Mouse (Mus musculus): ENCODE measurements at regions not wholly inside any gene's neighbourhood (a gene's known extent, or its start where the extent isn't known, plus 50 kb on each side); places are given as distances from the start of the nearest gene placed in this dataset.

GRCm38 (mm10) chr2:103848923-103849700 lies 51.7 kb upstream of the Caprin1 start:
- H3K4me3 ChIP-seq, result no peak overlapping the region
- H3K27me3 ChIP-seq (replicated peaks; ENCODE audit: low read depth, poor library complexity, severe bottlenecking), result no peaks in the 10 kb centered on the region
- WGBS, result 75% methylated on average over 9 of the region's 9 CpGs
- no peaks in the 10 kb centered on the region for H3K4me1 ChIP-seq
- H3K27ac ChIP-seq (replicated peaks), result peak overlapping the region; percentile 63; the same call in 1 of the 2 replicates
- no peaks in the 10 kb centered on the region for H3K9me3 ChIP-seq
- no peaks in the 10 kb centered on the region for H3K36me3 ChIP-seq (replicated peaks)
- DNase-seq (ENCODE audit: low spot score), result peak; percentile 58

- no peak overlapping the region for H3K27ac ChIP-seq (replicated peaks)
- no peaks in the 10 kb centered on the region for H3K36me3 ChIP-seq (replicated peaks)
- no peak for DNase-seq (ENCODE audit: low spot score)
- H3K27me3 ChIP-seq (replicated peaks; ENCODE audit: low read depth, poor library complexity, severe bottlenecking), result no peaks in the 10 kb centered on the region
- H3K9me3 ChIP-seq, result no peaks in the 10 kb centered on the region
- H3K4me3 ChIP-seq, result no peak overlapping the region
- H3K4me1 ChIP-seq, result no peaks in the 10 kb centered on the region
- WGBS, result 87% methylated on average over 9 of the region's 9 CpGs
These were observed 52.5 kb upstream of the Caprin1 start for GRCm38 (mm10) chr2:103849766-103850530.

- no peaks in the 10 kb centered on the region for H3K9me3 ChIP-seq
- H3K4me3 ChIP-seq, result no peak overlapping the region
- H3K27me3 ChIP-seq (replicated peaks; ENCODE audit: low read depth, poor library complexity, severe bottlenecking), result no peaks in the 10 kb centered on the region
- no peak overlapping the region for H3K27ac ChIP-seq (replicated peaks)
- no peaks in the 10 kb centered on the region for H3K4me1 ChIP-seq
- no peak for DNase-seq (ENCODE audit: low spot score)
- 92% methylated on average over 5 of the region's 5 CpGs for WGBS
- H3K36me3 ChIP-seq (replicated peaks), result no peaks in the 10 kb centered on the region
These were observed 53.0 kb upstream of the Caprin1 start for GRCm38 (mm10) chr2:103850531-103850816.

GRCm38 (mm10) chr2:103851171-103851570 lies 53.7 kb upstream of the Caprin1 start:
- H3K4me1 ChIP-seq, result no peaks in the 10 kb centered on the region
- no peaks in the 10 kb centered on the region for H3K27me3 ChIP-seq (replicated peaks; ENCODE audit: low read depth, poor library complexity, severe bottlenecking)
- no peak overlapping the region for H3K4me3 ChIP-seq
- no peak overlapping the region for H3K27ac ChIP-seq (replicated peaks)
- no peaks in the 10 kb centered on the region for H3K36me3 ChIP-seq (replicated peaks)
- DNase-seq (ENCODE audit: low spot score), result no peak
- no peaks in the 10 kb centered on the region for H3K9me3 ChIP-seq
- WGBS, result 79% methylated on average over 3 of the region's 3 CpGs

- no peak for DNase-seq (ENCODE audit: low spot score)
- H3K27me3 ChIP-seq (replicated peaks; ENCODE audit: low read depth, poor library complexity, severe bottlenecking), result no peaks in the 10 kb centered on the region
- no peaks in the 10 kb centered on the region for H3K4me1 ChIP-seq
- WGBS, result 86% methylated on average over 8 of the region's 8 CpGs
- peaks cover 6% of the 10 kb centered on the region; the same call in 1 of the 2 replicates for H3K9me3 ChIP-seq
- no peak overlapping the region for H3K27ac ChIP-seq (replicated peaks)
- H3K4me3 ChIP-seq, result no peak overlapping the region
- H3K36me3 ChIP-seq (replicated peaks), result no peaks in the 10 kb centered on the region
These were observed 63.8 kb upstream of the Caprin1 start for GRCm38 (mm10) chr2:103861226-103861625.

GRCm38 (mm10) chr2:103864254-103864653 lies 66.8 kb upstream of the Caprin1 start:
- 60% methylated on average over 2 of the region's 2 CpGs for whole genome bisulfite sequencing
- no peak overlapping the region for H3K4me3 ChIP-seq
- H3K36me3 ChIP-seq (replicated peaks), result no peaks in the 10 kb centered on the region
- no peaks in the 10 kb centered on the region for H3K4me1 ChIP-seq
- no peaks in the 10 kb centered on the region for H3K27me3 ChIP-seq (replicated peaks; ENCODE audit: low read depth, poor library complexity, severe bottlenecking)
- H3K9me3 ChIP-seq, result peaks cover 6% of the 10 kb centered on the region; the same call in 1 of the 2 replicates
- no peak overlapping the region for H3K27ac ChIP-seq (replicated peaks)
- DNase-seq (ENCODE audit: low spot score), result no peak

GRCm38 (mm10) chr2:103865319-103866171 lies 68.1 kb upstream of the Caprin1 start:
- WGBS, result 80% methylated on average over 4 of the region's 4 CpGs
- H3K4me1 ChIP-seq, result no peaks in the 10 kb centered on the region

GRCm38 (mm10) chr2:103867241-103867957 lies 70.0 kb upstream of the Caprin1 start:
- WGBS, result 78% methylated on average over 14 of the region's 14 CpGs
- Histone ChIP-seq H3K27me3 (replicated peaks; ENCODE audit: low read depth, poor library complexity, severe bottlenecking) (no peaks in the 10 kb centered on the region), H3K9me3 (peaks cover 6% of the 10 kb centered on the region; the same call in 1 of the 2 replicates), H3K27ac (replicated peaks) (no peak overlapping the region), H3K4me1 (0 out of 2 replicates have a peak, but pooled peaks cover 4% of the 10 kb centered on the region), H3K4me3 (no peak overlapping the region), H3K36me3 (replicated peaks) (no peaks in the 10 kb centered on the region)
- DNase-seq (ENCODE audit: low spot score), result no peak

More at GRCm38 (mm10) chr2:103865319-103866171, 68.1 kb upstream of the Caprin1 start:
- peak; percentile 50 for DNase-seq (ENCODE audit: low spot score)
- Histone ChIP-seq H3K27me3 (replicated peaks; ENCODE audit: low read depth, poor library complexity, severe bottlenecking) (no peaks in the 10 kb centered on the region), H3K36me3 (replicated peaks) (no peaks in the 10 kb centered on the region), H3K4me3 (no peak overlapping the region), H3K9me3 (peaks cover 6% of the 10 kb centered on the region; the same call in 1 of the 2 replicates), H3K27ac (replicated peaks) (no peak overlapping the region)

- Histone ChIP-seq H3K9me3 (peaks cover 6% of the 10 kb centered on the region; the same call in 1 of the 2 replicates), H3K4me1 (0 out of 2 replicates have a peak, but pooled peaks cover 4% of the 10 kb centered on the region), H3K36me3 (replicated peaks) (no peaks in the 10 kb centered on the region), H3K27me3 (replicated peaks; ENCODE audit: low read depth, poor library complexity, severe bottlenecking) (no peaks in the 10 kb centered on the region), H3K4me3 (no peak overlapping the region), H3K27ac (replicated peaks) (no peak overlapping the region)
- 93% methylated on average over 13 of the region's 13 CpGs for WGBS
- DNase-seq (ENCODE audit: low spot score), result no peak
These were observed 70.5 kb upstream of the Caprin1 start for GRCm38 (mm10) chr2:103867958-103868330.

GRCm38 (mm10) chr2:103868655-103869054 lies 71.2 kb upstream of the Caprin1 start:
- 0 out of 2 replicates have a peak, but pooled peaks cover 4% of the 10 kb centered on the region for H3K4me1 ChIP-seq
- H3K27me3 ChIP-seq (replicated peaks; ENCODE audit: low read depth, poor library complexity, severe bottlenecking), result no peaks in the 10 kb centered on the region
- 57% methylated on average over 7 of the region's 7 CpGs for WGBS
- H3K27ac ChIP-seq (replicated peaks), result no peak overlapping the region
- no peak overlapping the region for H3K4me3 ChIP-seq
- no peaks in the 10 kb centered on the region for H3K36me3 ChIP-seq (replicated peaks)
- DNase-seq (ENCODE audit: low spot score), result no peak
- H3K9me3 ChIP-seq, result peaks cover 6% of the 10 kb centered on the region; the same call in 1 of the 2 replicates

- Histone ChIP-seq H3K27ac (replicated peaks) (no peak overlapping the region), H3K27me3 (replicated peaks; ENCODE audit: low read depth, poor library complexity, severe bottlenecking) (no peaks in the 10 kb centered on the region), H3K36me3 (replicated peaks) (no peaks in the 10 kb centered on the region), H3K9me3 (no peaks in the 10 kb centered on the region), H3K4me1 (0 out of 2 replicates have a peak, but pooled peaks cover 4% of the 10 kb centered on the region), H3K4me3 (no peak overlapping the region)
- WGBS, result 30% methylated on average over 12 of the region's 12 CpGs
- peak; percentile 75 for DNase-seq (ENCODE audit: low spot score)
These were observed 74.2 kb upstream of the Caprin1 start for GRCm38 (mm10) chr2:103871522-103872276.
